Mouse (Mus musculus) MEL (cell line): Measurements from ENCODE around the gene Pycard. TPM values are rescaled to one million over a fixed set of nuclear protein-coding genes. Genes with fewer than 3 reads are reported as not detected.

Source experiments
- DNase-seq: peaks from one replicate; pipeline ENCODE4 v3.0.0; 2011; ENCODE audit warnings: low read depth, low spot score
- H3K27ac ChIP-seq: 2 replicates; pipeline ENCODE4 v1.5.1; 2012; ENCODE audit warnings: low read depth, mild to moderate bottlenecking, control low read depth, low read length, moderate library complexity; ENCODE audit not compliant: control insufficient read depth
- H3K27me3 ChIP-seq, 2 experiments: fragments of 150-350 bp in 1 of 2; sonication (generic) in 1 of 2; 2 replicates each; pipeline ENCODE4 v1.6.1; 2012; ENCODE audit warnings: low read length in 2 of 2, mild to moderate bottlenecking in 2 of 2, improper control_type of control experiment in 1 of 2, moderate library complexity in 1 of 2; ENCODE audit not compliant: insufficient read depth in 2 of 2, control insufficient read depth in 1 of 2
- H3K36me3 ChIP-seq, 2 experiments: 2 replicates each; pipeline ENCODE4 v1.6.1; 2012 to 2014; ENCODE audit warnings: low read length in 2 of 2, improper control_type of control experiment in 1 of 2, inconsistent platforms in 1 of 2, mild to moderate bottlenecking in 1 of 2; ENCODE audit not compliant: insufficient read depth in 2 of 2, control insufficient read depth in 1 of 2
- H3K4me1 ChIP-seq, 2 experiments: fragments of 150-350 bp in 1 of 2; sonication (generic) in 1 of 2; 2 replicates each; pipeline ENCODE4 v1.6.1; 2012; ENCODE audit warnings: low read length in 2 of 2, improper control_type of control experiment in 1 of 2, mild to moderate bottlenecking in 1 of 2; ENCODE audit not compliant: insufficient read depth in 2 of 2, control insufficient read depth in 1 of 2
- H3K4me3 ChIP-seq, 2 experiments: fragments of 150-350 bp in 1 of 2; sonication (generic) in 1 of 2; 2 replicates each; pipeline ENCODE4 v1.5.1; 2012; ENCODE audit warnings: low read depth in 2 of 2, low read length in 2 of 2, mild to moderate bottlenecking in 2 of 2, moderate library complexity in 2 of 2, control low read depth in 1 of 2, improper control_type of control experiment in 1 of 2; ENCODE audit not compliant: control insufficient read depth in 1 of 2, insufficient read depth in 1 of 2
- H3K79me2 ChIP-seq: 2 replicates; pipeline ENCODE4 v1.6.1; 2012; ENCODE audit warnings: mild to moderate bottlenecking, low read length, moderate library complexity; ENCODE audit not compliant: control insufficient read depth, poor library complexity, insufficient read depth
- H3K9ac ChIP-seq: 2 replicates; pipeline ENCODE4 v1.6.1; 2012; ENCODE audit warnings: low read depth, mild to moderate bottlenecking, control low read depth, low read length, moderate library complexity; ENCODE audit not compliant: control insufficient read depth, poor library complexity, severe bottlenecking
- H3K9me3 ChIP-seq: fragments of 150-350 bp; sonication (generic); replicated peaks from 2 replicates; pipeline ENCODE4 v1.6.1; 2012; ENCODE audit warnings: mild to moderate bottlenecking, low read length, improper control_type of control experiment, moderate library complexity; ENCODE audit not compliant: insufficient read depth
- CHD1 ChIP-seq: IDR thresholded peaks from 2 replicates; pipeline ENCODE4 v1.6.1; 2012; ENCODE audit warnings: low read depth, mild to moderate bottlenecking, inconsistent platforms, low read length, improper control_type of control experiment
- ETS1 ChIP-seq: IDR thresholded peaks from 2 replicates; pipeline ENCODE4 v1.6.1; 2012; ENCODE audit warnings: low read depth, mild to moderate bottlenecking, inconsistent platforms, low read length, improper control_type of control experiment, moderate library complexity
- KAT2A ChIP-seq: conservative IDR thresholded peaks from 2 replicates; pipeline ENCODE4 v1.6.1; 2012; ENCODE audit warnings: low read depth, low read length, improper control_type of control experiment, inconsistent platforms
- MAZ ChIP-seq: IDR thresholded peaks from 2 replicates; pipeline ENCODE4 v1.6.1; 2012; ENCODE audit warnings: low read depth, mild to moderate bottlenecking, inconsistent platforms, low read length, improper control_type of control experiment
- MXI1 ChIP-seq: IDR thresholded peaks from 2 replicates; pipeline ENCODE4 v1.6.1; 2011; ENCODE audit warnings: mild to moderate bottlenecking, low read depth, low read length, improper control_type of control experiment
- MYB ChIP-seq: IDR thresholded peaks from 2 replicates; pipeline ENCODE4 v1.6.1; 2011; ENCODE audit warnings: mild to moderate bottlenecking, low read depth, low read length, improper control_type of control experiment
- MYC ChIP-seq: IDR thresholded peaks from 2 replicates; pipeline ENCODE4 v1.6.1; 2011; ENCODE audit warnings: low read depth, mild to moderate bottlenecking, low read length, improper control_type of control experiment, moderate library complexity
- NRF1 ChIP-seq: IDR thresholded peaks from 2 replicates; pipeline ENCODE4 v1.6.1; 2014; ENCODE audit warnings: low read depth, mild to moderate bottlenecking, inconsistent platforms, low read length, improper control_type of control experiment, moderate library complexity; ENCODE audit not compliant: poor library complexity, insufficient read depth, severe bottlenecking
- POLR2AphosphoS2 ChIP-seq: IDR thresholded peaks from 2 replicates; pipeline ENCODE4 v1.6.1; 2011; ENCODE audit warnings: low read length, improper control_type of control experiment
- POLR2AphosphoS5 ChIP-seq: IDR thresholded peaks from 2 replicates; pipeline ENCODE4 v1.6.1; 2012; ENCODE audit warnings: low read depth, borderline replicate concordance, mild to moderate bottlenecking, inconsistent platforms, low read length, moderate library complexity, mixed read lengths
- RCOR1 ChIP-seq: IDR thresholded peaks from 2 replicates; pipeline ENCODE4 v1.6.1; 2012; ENCODE audit warnings: low read depth, mild to moderate bottlenecking, inconsistent platforms, low read length, improper control_type of control experiment
- SMC3 ChIP-seq: IDR thresholded peaks from 2 replicates; pipeline ENCODE4 v1.6.1; 2011; ENCODE audit warnings: low read depth, low read length, improper control_type of control experiment
- USF2 ChIP-seq, 2 experiments: IDR thresholded peaks; 2 replicates each; pipeline ENCODE4 v1.6.1; 2011 to 2012; ENCODE audit warnings: improper control_type of control experiment in 2 of 2, low read length in 2 of 2, borderline replicate concordance in 1 of 2, inconsistent platforms in 1 of 2, low read depth in 1 of 2, mild to moderate bottlenecking in 1 of 2; ENCODE audit not compliant: insufficient read depth in 1 of 2
- ZC3H11A ChIP-seq: IDR thresholded peaks from 2 replicates; pipeline ENCODE4 v1.6.1; 2012; ENCODE audit warnings: low read depth, mild to moderate bottlenecking, inconsistent platforms, low read length, improper control_type of control experiment
- ZNF384 ChIP-seq: IDR thresholded peaks from 2 replicates; pipeline ENCODE4 v1.6.1; 2012; ENCODE audit warnings: low read depth, mild to moderate bottlenecking, inconsistent platforms, low read length, improper control_type of control experiment
- polyA plus RNA-seq, 2 experiments: library from polyadenylated mRNA; stranded (reverse) in 1 of 2; unstranded in 1 of 2; fragments of >175 nt in 1 of 2; fragments of >200 nt in 1 of 2; gene quantifications; 2 replicates each; pipeline versions ENCODE4 v1.2.1 to v1.2.4; 2012; ENCODE audit warnings: low replicate concordance in 2 of 2, low read depth in 1 of 2; ENCODE audit not compliant: insufficient read length in 2 of 2, insufficient read depth in 1 of 2, missing spikeins in 1 of 2
- total RNA-seq: library from RNA; depleted of rRNA; stranded (reverse); fragments of 300-350 nt; gene quantifications from 2 replicates; pipeline ENCODE4 v1.2.3, GENCODE M21; 2012

Pycard gene
- total and polyA plus RNA-seq, 3 experiments = 0.12 to 0.24 TPM; not detected in 1

- Histone ChIP-seq H3K4me3 (no peak overlapping the region), H3K79me2 (peaks cover 33% of the 10 kb centered on the region)
- TF ChIP-seq MXI1 (no peak), MYB (no peak), MAZ (no peak), SMC3 (no peak)
- TF ChIP-seq, all 39 proteins: peak for 0
- H3K27me3 ChIP-seq = no peaks in the 10 kb centered on the region
- DNase-seq = no peak
- peaks cover 71 to 73% of the 10 kb centered on the region in 2 experiments for H3K36me3 ChIP-seq
- no peak overlapping the region for H3K9ac ChIP-seq
- H3K4me1 ChIP-seq = peaks cover 2 to 16% of the 10 kb centered on the region in 2 experiments; a peak in 3 of 4 replicates
- no peak overlapping the region for H3K27ac ChIP-seq
- H3K9me3 ChIP-seq = no peaks in the 10 kb centered on the region
Observed at GRCm38 (mm10) chr7:127974413-127974930, 19.2 kb downstream of the Pycard start.

GRCm38 (mm10) chr7:127967922-127968828 is 25.5 kb downstream of the Pycard start:
- H3K27me3 ChIP-seq = no peaks in the 10 kb centered on the region
- no peaks in the 10 kb centered on the region for H3K9me3 ChIP-seq
- peak overlapping the region; percentile 37 for H3K27ac ChIP-seq
- H3K36me3 ChIP-seq = peaks cover 19 to 38% of the 10 kb centered on the region in 2 experiments
- peaks cover 3 to 17% of the 10 kb centered on the region in 2 experiments for H3K4me1 ChIP-seq
- DNase-seq = peak; percentile 80
- H3K4me3 ChIP-seq = peak overlapping the region; percentile 81 to 97
- 0 out of 2 replicates have a peak, but pooled peaks have one; percentile 1 for TF ChIP-seq MAZ
- TF ChIP-seq ZC3H11A = no peak
- no peak for TF ChIP-seq RCOR1
- TF ChIP-seq USF2 (IDR thresholded peaks at IDR 0.05; ENCODE audit: borderline replicate concordance in 1 of 2, insufficient read depth in 1 of 2, low read depth in 1 of 2, low read length in 2 of 2) = no peak
- peak; percentile 41; the same call in 1 of the 2 replicates for TF ChIP-seq POLR2AphosphoS2
- no peak for TF ChIP-seq KAT2A
- TF ChIP-seq CHD1 = no peak
- peak; percentile 67 for TF ChIP-seq MXI1
- no peak for TF ChIP-seq POLR2AphosphoS5
- peak; percentile 40 for TF ChIP-seq ETS1
- TF ChIP-seq MYC = no peak
- TF ChIP-seq ZNF384 = peak; percentile 31; the same call in 1 of the 2 replicates
- TF ChIP-seq NRF1 = peak; percentile 51; the same call in 1 of the 2 replicates
- peak overlapping the region; percentile 99 for H3K9ac ChIP-seq
- peaks cover 44% of the 10 kb centered on the region for H3K79me2 ChIP-seq
